Mouse (Mus musculus): ENCODE measurements around the gene Srpk1.

GRCm38 (mm10) chr17:28553040-28553793 lies 69.3 kb downstream of the Srpk1 start:
- peak; percentile 80 to 96 (median 92) for TF ChIP-seq CTCF (IDR thresholded peaks at IDR 0.05 in 2 of 3, conservative IDR thresholded peaks at IDR 0.05 in 1 of 3; ENCODE audit: control insufficient read depth in 1 of 3, insufficient read depth in 1 of 3, low read depth in 2 of 3, low read length in 3 of 3, poor library complexity in 1 of 3, severe bottlenecking in 1 of 3)
- no peak for TF ChIP-seq ETS1 (IDR thresholded peaks at IDR 0.05; ENCODE audit: low read depth, low read length)
- TF ChIP-seq CHD2 (IDR thresholded peaks at IDR 0.05; ENCODE audit: low read length): no peak
- TF ChIP-seq POLR2A (IDR thresholded peaks at IDR 0.05; ENCODE audit: control insufficient read depth in 1 of 2, insufficient read depth in 1 of 2, low read depth in 1 of 2, low read length in 2 of 2, poor library complexity in 1 of 2): no peak

Data from MEL (cell line).